Mouse (Mus musculus) neural tube, embryonic 15.5 days (tissue): ENCODE measurements around the gene Dio1. TPM values are rescaled to one million over a fixed set of nuclear protein-coding genes. Genes with fewer than 3 reads are reported as not detected.

Source experiments
- ATAC-seq: fragments of 200-750 bp; cut with Nextera tagmentation; 2 replicates; pipeline ENCODE4 v1.8.0; 2017; ENCODE audit warnings: mild to moderate bottlenecking, moderate TSS enrichment, moderate library complexity; ENCODE audit not compliant: low FRiP score
- H3K27ac ChIP-seq: fragments of 300-500 bp; sonication (generic); replicated peaks from 2 replicates; pipeline ENCODE4 v1.5.1; 2015; ENCODE audit warnings: mild to moderate bottlenecking, inconsistent platforms
- H3K27me3 ChIP-seq: fragments of 300-500 bp; sonication (generic); replicated peaks from 2 replicates; pipeline ENCODE4 v1.6.1; 2015; ENCODE audit warnings: inconsistent platforms
- H3K36me3 ChIP-seq: fragments of 300-500 bp; sonication (generic); 2 replicates; pipeline ENCODE4 v1.6.1; 2015; ENCODE audit warnings: inconsistent platforms
- H3K4me1 ChIP-seq: fragments of 300-500 bp; sonication (generic); 2 replicates; pipeline ENCODE4 v1.6.1; 2015; ENCODE audit warnings: inconsistent platforms
- H3K4me2 ChIP-seq: fragments of 300-500 bp; sonication (generic); 2 replicates; pipeline ENCODE4 v1.6.1; 2015; ENCODE audit warnings: inconsistent platforms, mild to moderate bottlenecking, moderate library complexity
- H3K4me3 ChIP-seq: fragments of 300-500 bp; sonication (generic); replicated peaks from 2 replicates; pipeline ENCODE4 v1.5.1; 2015; ENCODE audit warnings: mild to moderate bottlenecking, inconsistent platforms
- H3K9ac ChIP-seq: fragments of 300-500 bp; sonication (generic); replicated peaks from 2 replicates; pipeline ENCODE4 v1.6.1; 2015; ENCODE audit warnings: mild to moderate bottlenecking, inconsistent platforms
- H3K9me3 ChIP-seq: fragments of 300-500 bp; sonication (generic); replicated peaks from 2 replicates; pipeline ENCODE4 v1.6.1; 2016; ENCODE audit warnings: inconsistent platforms
- WGBS: fragments of 180-500 bp; shearing (Covaris S2); methylation state at CpG from one replicate; pipeline ENCODE4 v1.1.7; 2015; ENCODE audit warnings: mixed read lengths; 5-methylcytosine and 5-hydroxymethylcytosine counted together
- polyA plus RNA-seq: library from polyadenylated mRNA; unstranded; fragments of >200 nt; fragmentation: Nextera tagmentation; extraction: Ambion mirVana; gene quantifications from 2 replicates; pipeline ENCODE4 v1.2.1, GENCODE M21; 2015

Gene Dio1
- polyA plus RNA-seq = 1.3 TPM in 1 of 2 replicates, not detected in the other

GRCm38 (mm10) chr4:107306966-107307365 is at the start of gene Dio1:
Gene Dio1 (minus strand): TSS chr4:107307169.
- no peak within 1 kb of the TSS for H3K4me2 ChIP-seq
- H3K4me1 ChIP-seq = no peaks in the 10 kb centered on the region
- no peak within 1 kb of the TSS for H3K4me3 ChIP-seq
- no peak for ATAC-seq
- no peak within 1 kb of the TSS for H3K27ac ChIP-seq
- 66% methylated on average over 6 of the region's 6 CpGs for WGBS
- H3K36me3 ChIP-seq = no peaks in the 10 kb centered on the region
- no peak within 1 kb of the TSS for H3K9ac ChIP-seq
- H3K9me3 ChIP-seq = no peaks in the 10 kb centered on the region
- H3K27me3 ChIP-seq = no peaks in the 10 kb centered on the region

GRCm38 (mm10) chr4:107354543-107354942 is 47.6 kb upstream of the Dio1 start:
- no peaks in the 10 kb centered on the region for H3K9me3 ChIP-seq
- peak; percentile 94 for ATAC-seq
- WGBS = 9% methylated on average over 4 of the region's 4 CpGs
- peaks cover 16% of the 10 kb centered on the region for H3K4me1 ChIP-seq
- no peak overlapping the region for H3K4me2 ChIP-seq
- H3K4me3 ChIP-seq = no peak overlapping the region
- no peaks in the 10 kb centered on the region for H3K27me3 ChIP-seq
- H3K27ac ChIP-seq = peak overlapping the region; percentile 74
- no peak overlapping the region for H3K9ac ChIP-seq
- peaks cover 14% of the 10 kb centered on the region for H3K36me3 ChIP-seq

GRCm38 (mm10) chr4:107354126-107354525 is 47.2 kb upstream of the Dio1 start:
- 54% methylated on average over 5 of the region's 5 CpGs for WGBS
- H3K9ac ChIP-seq = no peak overlapping the region
- H3K4me1 ChIP-seq = peaks cover 19% of the 10 kb centered on the region
- no peak overlapping the region for H3K4me2 ChIP-seq
- no peaks in the 10 kb centered on the region for H3K9me3 ChIP-seq
- H3K4me3 ChIP-seq = no peak overlapping the region
- peak overlapping the region; percentile 74 for H3K27ac ChIP-seq
- H3K27me3 ChIP-seq = no peaks in the 10 kb centered on the region
- peak; percentile 39; the same call in 1 of the 2 replicates for ATAC-seq
- H3K36me3 ChIP-seq = peaks cover 14% of the 10 kb centered on the region

- H3K4me3 ChIP-seq = no peak overlapping the region
- peak overlapping the region; percentile 74 for H3K27ac ChIP-seq
- H3K4me1 ChIP-seq = peaks cover 24% of the 10 kb centered on the region
- no peak overlapping the region for H3K9ac ChIP-seq
- no peak for ATAC-seq
- WGBS = 84% methylated on average over 3 of the region's 3 CpGs
- H3K36me3 ChIP-seq = peaks cover 14% of the 10 kb centered on the region
- H3K4me2 ChIP-seq = no peak overlapping the region
- H3K27me3 ChIP-seq = no peaks in the 10 kb centered on the region
- no peaks in the 10 kb centered on the region for H3K9me3 ChIP-seq
These were observed 46.6 kb upstream of the Dio1 start for GRCm38 (mm10) chr4:107353612-107354011.

- Histone ChIP-seq H3K9me3 (no peaks in the 10 kb centered on the region), H3K27me3 (no peaks in the 10 kb centered on the region), H3K9ac (no peak overlapping the region), H3K4me1 (peaks cover 31% of the 10 kb centered on the region), H3K4me2 (no peak overlapping the region), H3K4me3 (no peak overlapping the region), H3K27ac (no peak overlapping the region), H3K36me3 (peaks cover 17% of the 10 kb centered on the region)
- no peak for ATAC-seq
These were observed 44.4 kb upstream of the Dio1 start for GRCm38 (mm10) chr4:107351368-107351767.

GRCm38 (mm10) chr4:107349311-107350008 is 42.5 kb upstream of the Dio1 start:
- 71% methylated on average over 8 of the region's 8 CpGs for WGBS
- H3K4me2 ChIP-seq = no peak overlapping the region
- no peak overlapping the region for H3K9ac ChIP-seq
- H3K4me1 ChIP-seq = peaks cover 27% of the 10 kb centered on the region
- ATAC-seq = peak; percentile 69
- H3K4me3 ChIP-seq = no peak overlapping the region
- H3K27ac ChIP-seq = no peak overlapping the region
- H3K9me3 ChIP-seq = no peaks in the 10 kb centered on the region
- H3K36me3 ChIP-seq = peaks cover 29% of the 10 kb centered on the region
- H3K27me3 ChIP-seq = no peaks in the 10 kb centered on the region

- peak; percentile 46 for ATAC-seq
- peaks cover 20% of the 10 kb centered on the region for H3K4me1 ChIP-seq
- H3K9me3 ChIP-seq = no peaks in the 10 kb centered on the region
- no peak overlapping the region for H3K4me3 ChIP-seq
- 52% methylated on average over 20 of the region's 20 CpGs for WGBS
- H3K4me2 ChIP-seq = no peak overlapping the region
- H3K36me3 ChIP-seq = peaks cover 29% of the 10 kb centered on the region
- H3K27me3 ChIP-seq = no peaks in the 10 kb centered on the region
- peak overlapping the region; percentile 51 for H3K27ac ChIP-seq
- no peak overlapping the region for H3K9ac ChIP-seq
These were observed 41.8 kb upstream of the Dio1 start for GRCm38 (mm10) chr4:107348529-107349310.

- ATAC-seq = no peak
- WGBS = 79% methylated on average over 6 of the region's 6 CpGs
- Histone ChIP-seq H3K9ac (no peak overlapping the region), H3K4me3 (no peak overlapping the region), H3K27ac (no peak overlapping the region), H3K4me1 (peaks cover 18% of the 10 kb centered on the region), H3K36me3 (peaks cover 25% of the 10 kb centered on the region), H3K9me3 (no peaks in the 10 kb centered on the region), H3K4me2 (no peak overlapping the region), H3K27me3 (no peaks in the 10 kb centered on the region)
These were observed 40.3 kb upstream of the Dio1 start for GRCm38 (mm10) chr4:107347221-107347620.

GRCm38 (mm10) chr4:107344612-107345011 is 37.6 kb upstream of the Dio1 start:
- H3K27me3 ChIP-seq = no peaks in the 10 kb centered on the region
- ATAC-seq = peak; percentile 54; the same call in 1 of the 2 replicates
- WGBS = 73% methylated on average over 7 of the region's 7 CpGs

GRCm38 (mm10) chr4:107341354-107341753 is 34.4 kb upstream of the Dio1 start:
- ATAC-seq = no peak
- H3K4me3 ChIP-seq = no peak overlapping the region
- H3K9me3 ChIP-seq = no peaks in the 10 kb centered on the region
- WGBS = 29% methylated on average over 5 of the region's 5 CpGs
- no peak overlapping the region for H3K4me2 ChIP-seq
- H3K4me1 ChIP-seq = no peaks in the 10 kb centered on the region
- H3K27me3 ChIP-seq = no peaks in the 10 kb centered on the region
- H3K36me3 ChIP-seq = peaks cover 12% of the 10 kb centered on the region; the same call in 1 of the 2 replicates
- no peak overlapping the region for H3K9ac ChIP-seq
- H3K27ac ChIP-seq = 0 out of 2 replicates have a peak overlapping the region, but pooled peaks have one; percentile 9

More at GRCm38 (mm10) chr4:107344612-107345011, 37.6 kb upstream of the Dio1 start:
- Histone ChIP-seq H3K4me1 (peaks cover 16% of the 10 kb centered on the region), H3K9ac (no peak overlapping the region), H3K27ac (peak overlapping the region; percentile 48; the same call in 1 of the 2 replicates), H3K4me3 (no peak overlapping the region), H3K4me2 (no peak overlapping the region), H3K9me3 (no peaks in the 10 kb centered on the region), H3K36me3 (peaks cover 15% of the 10 kb centered on the region; the same call in 1 of the 2 replicates)

- 90% methylated on average over 5 of the region's 5 CpGs for WGBS
- Histone ChIP-seq H3K36me3 (no peaks in the 10 kb centered on the region; the same call in 1 of the 2 replicates), H3K4me3 (no peak overlapping the region), H3K4me2 (no peak overlapping the region), H3K27me3 (no peaks in the 10 kb centered on the region), H3K27ac (no peak overlapping the region), H3K4me1 (no peaks in the 10 kb centered on the region), H3K9me3 (no peaks in the 10 kb centered on the region), H3K9ac (no peak overlapping the region)
- no peak for ATAC-seq
These were observed 30.5 kb upstream of the Dio1 start for GRCm38 (mm10) chr4:107337455-107337854.

GRCm38 (mm10) chr4:107336356-107336755 is 29.4 kb upstream of the Dio1 start:
- no peak overlapping the region for H3K27ac ChIP-seq
- H3K9ac ChIP-seq = no peak overlapping the region
- no peaks in the 10 kb centered on the region for H3K9me3 ChIP-seq
- H3K4me2 ChIP-seq = no peak overlapping the region
- H3K27me3 ChIP-seq = no peaks in the 10 kb centered on the region
- no peaks in the 10 kb centered on the region; the same call in 1 of the 2 replicates for H3K36me3 ChIP-seq
- no peak overlapping the region for H3K4me3 ChIP-seq
- H3K4me1 ChIP-seq = no peaks in the 10 kb centered on the region
- ATAC-seq = no peak
- 66% methylated on average over 8 of the region's 8 CpGs for WGBS
